Mouse (Mus musculus): Measurements from ENCODE around the gene Palld.

Gene Palld

DNA sequence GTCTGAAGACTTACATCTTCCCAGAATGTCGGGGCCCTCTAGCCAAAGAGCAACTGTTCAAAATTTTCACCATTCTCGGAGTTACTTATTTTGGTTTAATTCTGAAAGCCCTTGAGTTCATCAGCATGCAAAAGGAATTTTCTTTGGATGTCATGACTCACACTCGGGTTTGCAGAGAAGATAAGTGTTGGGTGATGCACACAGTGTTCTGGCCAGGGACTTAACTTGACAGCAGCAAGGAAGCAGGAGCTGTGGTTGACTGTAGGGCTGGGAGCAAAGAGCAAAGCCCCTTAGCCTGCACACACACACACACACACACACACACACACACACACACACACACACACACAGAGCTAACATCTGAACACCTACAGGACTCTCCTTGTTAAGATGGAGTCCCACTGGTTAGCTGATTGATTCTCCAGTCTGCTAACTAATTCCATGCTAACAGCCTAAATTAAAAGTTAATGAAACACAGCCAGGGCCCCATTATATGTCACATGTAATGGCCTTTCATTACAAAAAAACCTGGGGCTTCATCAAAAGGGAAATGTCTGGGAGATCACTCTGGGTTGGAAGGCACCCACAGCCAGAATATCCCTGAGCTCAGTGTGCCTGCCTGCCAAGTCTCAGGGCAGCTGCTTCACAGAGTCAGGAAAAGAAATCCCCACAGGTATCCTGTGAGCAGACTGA is 273.4 kb downstream of the Palld start:
- no peak for DNase-seq (ENCODE audit: low read depth)

DNA sequence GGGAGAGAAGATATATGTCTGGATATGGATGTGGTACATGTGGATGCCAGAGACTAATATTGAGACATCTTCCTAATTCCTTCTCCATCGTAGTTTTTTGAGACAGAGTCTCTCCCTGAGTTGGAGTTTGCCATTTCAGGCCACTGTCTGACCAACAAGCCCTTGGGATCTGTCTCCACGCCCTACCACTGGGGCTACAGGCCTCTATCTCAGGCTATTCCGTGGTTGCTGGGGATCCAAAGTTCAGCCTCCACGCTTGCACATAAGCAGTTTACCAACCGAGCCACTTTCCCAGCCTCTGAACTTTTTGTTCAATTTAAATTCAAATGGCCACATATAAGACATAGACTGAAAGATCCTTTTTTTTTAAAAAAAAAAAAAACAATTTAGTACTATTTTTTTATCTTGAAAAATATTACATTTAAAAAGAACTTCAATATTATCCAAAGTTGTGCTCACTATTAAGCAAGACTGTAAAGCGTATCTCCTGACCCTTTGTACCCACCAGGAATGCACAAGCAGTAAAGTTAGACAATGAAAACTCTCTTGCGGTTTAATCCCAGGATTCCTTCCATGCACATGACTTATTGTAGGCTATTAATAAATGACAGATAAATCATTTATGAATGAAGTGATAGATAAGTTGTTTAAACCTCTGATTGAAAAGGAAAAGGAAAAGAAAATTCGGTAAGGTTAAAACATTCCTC is 276.1 kb downstream of the Palld start:
- DNase-seq (ENCODE audit: low read depth): no peak

DNA sequence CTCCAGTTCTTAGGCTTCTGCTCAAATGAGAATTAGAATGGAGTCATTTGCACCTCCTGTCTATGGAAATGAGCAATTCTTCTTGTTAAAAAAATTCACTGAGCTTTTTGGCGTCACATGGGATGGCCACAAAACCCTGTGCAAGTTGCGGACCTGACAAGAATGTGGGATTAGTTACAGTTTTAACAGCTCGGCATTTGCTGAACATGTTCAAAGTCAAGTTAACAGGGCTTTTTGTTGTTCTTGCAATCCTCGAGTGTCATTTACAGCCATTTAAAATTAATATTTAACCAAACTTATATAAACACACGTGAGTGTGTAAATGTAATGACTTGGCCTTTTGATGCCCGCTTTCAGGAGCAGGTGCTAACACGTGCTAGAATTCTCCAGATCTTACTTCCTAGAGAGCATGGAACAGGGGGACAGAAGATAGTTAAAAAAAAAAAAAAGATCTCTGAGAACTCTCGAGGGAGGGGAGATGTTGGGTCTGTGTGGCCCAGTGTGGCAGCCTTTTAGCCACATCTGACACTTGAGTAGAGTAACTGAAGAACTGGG is 276.8 kb downstream of the Palld start:
- DNase-seq (ENCODE audit: low read depth): no peak

DNA sequence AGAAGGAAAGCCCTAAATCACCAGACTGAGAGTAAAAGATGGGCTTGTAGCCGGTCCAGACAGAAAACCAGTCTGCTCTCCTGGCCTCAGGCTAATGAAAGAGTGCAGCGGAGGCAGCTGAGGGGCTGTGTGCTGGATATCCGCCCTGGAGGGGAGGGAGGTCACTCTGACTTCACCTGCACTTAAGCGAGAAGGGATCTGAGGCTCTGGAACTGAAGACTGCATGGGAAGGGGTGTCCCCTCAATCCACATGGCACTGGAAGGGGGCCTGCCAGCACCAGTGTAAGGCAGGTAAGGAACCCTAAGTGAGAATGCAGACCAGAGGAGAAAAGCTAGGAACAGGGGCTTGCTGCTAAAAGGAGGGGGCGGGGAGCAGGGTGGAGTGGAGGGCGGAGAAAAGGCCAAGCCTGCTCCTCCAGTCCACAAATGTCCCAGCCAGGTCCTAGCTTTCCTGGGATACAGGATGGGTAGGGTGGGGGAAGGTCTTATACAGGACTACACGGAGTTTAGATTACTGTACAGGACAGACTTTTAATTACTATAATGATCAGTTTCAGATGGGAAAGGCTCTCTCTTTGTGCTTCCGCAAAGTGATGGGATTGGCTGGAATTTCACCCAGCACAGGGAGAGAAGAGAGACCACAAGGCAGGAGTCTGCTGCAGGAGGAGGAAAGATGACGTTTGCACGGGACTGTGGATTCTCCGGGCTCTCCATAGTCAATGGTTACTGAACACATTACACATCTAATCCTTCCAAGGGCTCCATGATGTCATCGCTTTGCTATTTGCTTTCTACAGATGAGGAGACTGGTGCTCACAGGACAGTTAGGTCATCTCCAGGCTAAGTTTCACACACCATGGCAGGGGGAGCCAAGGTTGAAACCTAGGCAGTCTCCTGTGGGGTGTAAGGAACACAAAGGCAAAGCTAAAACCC is 278.7 kb downstream of the Palld start:
- DNase-seq (ENCODE audit: low read depth): no peak

DNA sequence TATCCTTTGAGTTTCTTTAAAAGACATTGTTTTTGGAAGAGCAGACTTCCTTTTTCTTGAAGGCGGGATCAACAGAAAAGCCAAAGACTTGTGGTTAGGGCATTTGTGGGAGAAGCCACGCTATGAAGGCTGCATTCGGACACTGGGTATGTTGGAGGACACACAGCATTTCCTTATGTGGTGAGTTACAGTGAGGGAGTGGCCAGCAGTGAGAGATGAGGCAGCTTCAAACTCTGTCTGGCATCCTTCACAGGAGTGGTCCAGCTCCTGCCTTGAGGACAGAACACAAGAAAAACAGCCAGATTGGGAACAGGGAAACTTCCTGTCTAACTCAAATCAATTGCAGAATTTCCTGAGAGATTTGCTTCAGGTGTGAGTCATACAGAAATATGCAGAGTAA is 281.2 kb downstream of the Palld start:
- DNase-seq (ENCODE audit: low read depth): no peak

DNA sequence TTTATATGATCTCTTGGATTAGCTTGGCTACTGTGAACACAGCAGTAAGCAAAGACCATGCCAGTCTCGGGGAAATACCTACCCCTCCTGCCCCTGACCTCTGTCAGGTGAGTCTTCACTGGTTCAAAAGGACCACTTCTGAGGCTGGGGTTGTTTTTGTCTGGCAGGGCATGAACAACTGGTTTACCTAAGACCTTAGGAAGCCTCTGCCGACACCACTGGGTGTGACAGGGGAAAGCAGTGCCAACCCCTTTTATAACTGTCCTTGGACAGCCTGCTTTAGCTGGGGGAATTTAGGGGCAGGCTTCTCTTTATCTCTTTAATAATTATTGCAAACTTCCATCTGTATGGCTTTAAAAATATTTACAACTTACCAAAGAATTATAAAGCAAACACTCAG is 284.8 kb downstream of the Palld start:
- no peak for DNase-seq (ENCODE audit: low read depth)

DNA sequence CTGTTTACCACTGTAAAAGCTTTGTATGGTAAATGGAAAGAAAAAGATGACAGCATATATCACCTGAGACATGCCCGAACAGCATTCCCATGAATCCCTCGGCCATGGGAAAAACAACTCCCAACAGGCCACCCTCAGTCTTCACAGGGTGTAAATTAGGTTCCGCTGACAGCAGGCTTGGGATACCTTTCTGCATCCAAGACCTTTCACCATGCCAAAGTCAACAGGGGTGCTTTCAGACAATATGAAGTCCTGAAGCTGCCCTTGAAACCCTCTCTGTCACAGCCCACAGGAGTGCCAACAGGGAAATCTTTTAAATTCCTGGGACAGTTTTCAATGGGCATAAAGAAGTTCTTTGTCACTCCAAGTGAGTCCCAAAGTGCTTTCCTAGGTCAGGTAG is 285.4 kb downstream of the Palld start:
- DNase-seq (ENCODE audit: low read depth): no peak

DNA sequence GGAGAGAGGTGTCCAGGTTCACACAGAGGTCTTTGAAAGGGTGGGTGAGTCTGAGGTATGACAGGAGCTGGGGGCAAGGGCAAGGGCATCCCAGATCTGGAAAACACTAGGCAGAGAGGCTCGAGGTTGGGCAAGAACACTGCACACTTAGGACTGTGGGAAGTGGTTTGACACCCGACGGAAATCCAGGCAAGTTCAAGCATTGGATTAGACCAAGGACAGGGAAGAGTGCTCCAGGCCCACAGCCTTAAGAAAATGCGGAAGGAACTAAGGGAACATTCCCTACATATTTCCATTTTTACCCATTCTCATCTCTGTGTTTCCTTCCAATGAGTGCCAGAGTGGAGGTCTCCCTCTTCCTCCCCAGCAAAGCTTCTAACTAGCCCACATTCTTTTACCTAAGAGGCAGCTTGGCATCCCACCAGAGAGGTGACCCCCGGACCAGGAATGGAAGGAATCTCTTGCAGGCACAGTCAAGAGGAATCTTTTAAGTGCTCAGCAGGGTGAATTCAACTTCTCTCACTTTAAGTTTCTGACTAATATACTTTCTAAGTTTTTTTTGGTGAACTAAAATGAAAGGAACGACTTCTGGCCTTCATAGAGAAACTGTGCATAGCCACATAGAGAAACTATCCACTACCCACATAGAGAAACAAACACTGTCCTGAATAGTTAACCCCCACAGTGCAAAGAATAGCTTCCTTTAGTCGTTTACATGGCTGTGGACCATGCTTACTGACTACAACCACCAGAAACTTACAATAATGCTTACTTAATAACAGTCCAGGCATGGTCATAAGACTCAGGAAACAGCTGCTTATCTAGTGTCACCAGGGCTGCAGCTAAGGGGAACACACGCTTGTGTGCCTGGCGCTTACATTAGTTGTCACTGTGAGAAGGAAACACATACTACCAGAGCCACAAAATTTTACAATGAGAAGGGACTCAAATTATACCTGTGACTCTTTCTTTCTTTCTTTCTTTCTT is 286.5 kb downstream of the Palld start:
- DNase-seq (ENCODE audit: low read depth): no peak

DNA sequence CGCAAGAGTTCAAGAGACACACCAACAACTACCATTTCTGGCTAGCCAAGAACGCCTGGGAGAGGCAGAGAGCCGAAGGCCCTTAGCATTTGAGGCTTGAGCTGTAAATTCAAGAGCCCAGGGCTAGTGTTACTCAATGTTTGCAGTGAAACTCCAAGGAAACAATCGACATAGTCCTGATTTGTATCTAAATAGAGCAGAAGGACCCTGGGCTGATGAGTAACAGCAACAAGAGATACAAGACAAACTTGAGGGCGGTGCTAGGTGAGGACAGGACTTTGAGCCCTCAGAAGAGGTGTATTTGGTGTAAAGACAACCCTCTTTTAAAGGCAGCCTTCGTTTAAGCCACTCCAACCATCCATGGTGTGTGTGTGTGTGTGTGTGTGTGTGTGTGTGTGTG is 290.7 kb downstream of the Palld start:
- DNase-seq (ENCODE audit: low read depth): no peak

DNA sequence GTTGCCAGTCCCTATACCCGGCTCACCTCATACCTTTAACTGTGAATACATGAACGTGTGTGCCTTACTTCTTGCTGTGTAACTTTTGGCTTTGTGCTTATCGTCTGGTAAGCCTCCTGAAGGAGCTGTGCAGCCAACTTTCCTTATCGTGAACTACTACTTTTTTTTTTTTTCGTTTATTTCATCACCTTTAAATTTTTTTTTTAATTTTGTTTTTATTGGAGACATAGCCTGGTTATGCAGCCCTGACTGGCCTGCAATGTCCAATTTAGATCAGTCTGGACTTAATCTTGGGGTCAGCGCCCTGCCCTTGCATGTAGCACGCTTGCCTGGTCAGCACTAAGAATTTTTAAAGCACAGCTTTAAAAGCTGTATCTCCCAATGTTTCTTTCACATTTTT is 291.4 kb downstream of the Palld start:
- DNase-seq (ENCODE audit: low read depth): no peak

DNA sequence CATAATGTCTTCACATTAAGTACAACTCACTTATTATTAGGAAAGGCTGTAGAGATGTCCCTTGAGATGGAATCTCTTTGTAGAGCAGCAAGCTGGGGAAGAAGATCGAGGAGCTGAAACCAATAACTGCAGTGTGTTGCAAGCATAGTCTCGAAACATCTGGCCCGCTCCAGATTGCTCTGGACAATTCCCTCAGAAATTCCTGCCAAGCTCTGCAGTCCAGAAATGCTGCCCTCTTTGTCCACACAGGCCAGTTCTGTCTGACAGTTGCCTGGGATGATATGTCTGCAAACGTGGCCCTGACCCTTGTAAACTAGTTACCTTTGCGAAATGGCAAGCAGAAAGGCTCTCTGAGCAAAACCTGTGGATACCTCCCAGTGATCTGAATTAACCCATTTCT is 291.9 kb downstream of the Palld start:
- DNase-seq (ENCODE audit: low read depth): no peak

DNA sequence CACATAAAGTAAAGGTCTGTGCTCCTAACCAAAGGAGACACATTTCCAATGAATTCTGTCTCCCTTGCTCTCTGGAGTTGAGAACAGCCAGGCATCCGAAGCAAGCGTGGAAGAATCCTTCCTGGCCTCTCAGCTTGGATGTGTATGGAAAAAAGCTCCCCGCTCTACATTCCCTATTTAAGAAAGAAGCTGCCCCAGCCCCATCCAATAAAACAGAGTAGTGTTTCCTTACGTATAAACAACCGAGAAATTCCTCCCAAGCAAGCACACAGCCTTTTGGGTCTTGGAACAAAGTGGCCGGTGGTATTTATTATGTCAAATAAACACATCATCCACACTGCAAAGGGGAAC is 295.1 kb downstream of the Palld start:
- no peak for DNase-seq (ENCODE audit: low read depth)

DNA sequence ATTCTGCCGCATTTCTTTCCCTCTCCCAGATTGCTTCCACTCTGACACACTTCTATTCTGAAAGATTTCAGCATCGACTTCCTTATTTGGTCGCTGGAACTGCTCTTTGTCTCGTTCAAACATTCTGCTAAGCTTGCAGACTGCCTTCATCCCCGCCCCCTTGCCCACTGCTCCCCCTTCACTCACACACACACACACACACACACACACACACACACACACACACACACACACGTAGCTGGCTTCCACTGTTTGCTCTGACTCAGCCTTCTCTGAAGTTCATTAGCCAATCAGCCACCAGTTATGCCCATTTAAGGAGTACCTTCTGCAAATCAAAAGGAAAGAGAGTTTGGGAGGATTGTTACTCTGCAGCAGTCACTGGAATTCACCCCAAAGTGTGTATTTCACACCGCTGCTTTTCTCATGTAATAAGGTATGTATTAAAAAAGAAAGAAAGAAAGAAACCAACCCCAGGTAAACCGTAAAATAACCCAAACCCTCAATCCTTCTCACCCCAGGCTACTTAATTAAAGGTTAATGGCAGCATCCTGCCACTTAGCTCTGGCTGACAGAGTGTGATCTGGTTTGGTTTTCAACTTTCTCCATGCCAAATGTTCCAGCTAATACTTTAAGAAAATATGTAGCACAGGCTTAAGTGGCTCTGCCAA is 295.6 kb downstream of the Palld start:
- DNase-seq (ENCODE audit: low read depth): peak; percentile 74

DNA sequence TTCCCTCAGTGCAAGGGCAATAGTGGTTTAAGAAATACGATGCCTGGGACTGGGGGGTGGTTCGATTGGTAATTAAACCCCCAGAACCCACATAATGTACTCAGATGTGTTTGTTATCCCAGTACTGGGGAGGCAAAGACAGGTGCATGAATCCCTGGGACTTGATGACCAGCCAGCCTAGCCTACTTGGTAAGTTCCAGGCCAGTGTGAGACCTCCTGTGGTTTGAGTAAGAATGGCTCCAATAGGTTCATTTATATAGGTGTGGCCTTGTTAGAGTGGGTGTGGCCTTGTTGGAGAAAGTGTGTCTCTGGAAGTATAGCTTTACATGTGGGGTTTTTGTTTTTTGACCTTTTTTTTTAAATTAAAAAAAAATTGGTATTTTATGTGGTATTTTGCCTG is 297.6 kb downstream of the Palld start:
- no peak for DNase-seq (ENCODE audit: low read depth)

DNA sequence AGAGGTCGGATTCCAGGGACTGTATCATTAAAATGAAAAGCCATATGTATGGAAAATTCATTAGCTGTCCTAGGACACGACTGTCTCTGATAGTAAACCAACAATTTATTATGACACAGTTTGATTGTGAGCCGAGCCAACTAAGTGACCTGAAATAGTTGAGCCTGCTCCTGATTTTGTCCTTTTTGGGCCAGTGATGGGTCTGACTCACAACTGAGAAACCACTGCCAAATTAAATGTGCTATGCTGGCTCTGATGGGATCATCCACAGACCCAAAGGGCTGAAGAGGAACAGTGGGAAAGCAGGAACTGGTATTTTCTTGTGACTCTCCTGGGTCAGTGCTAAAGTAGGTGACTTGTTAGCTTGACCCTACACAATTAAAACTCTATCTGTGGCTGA is 305.6 kb downstream of the Palld start:
- no peak for DNase-seq (ENCODE audit: low read depth)

DNA sequence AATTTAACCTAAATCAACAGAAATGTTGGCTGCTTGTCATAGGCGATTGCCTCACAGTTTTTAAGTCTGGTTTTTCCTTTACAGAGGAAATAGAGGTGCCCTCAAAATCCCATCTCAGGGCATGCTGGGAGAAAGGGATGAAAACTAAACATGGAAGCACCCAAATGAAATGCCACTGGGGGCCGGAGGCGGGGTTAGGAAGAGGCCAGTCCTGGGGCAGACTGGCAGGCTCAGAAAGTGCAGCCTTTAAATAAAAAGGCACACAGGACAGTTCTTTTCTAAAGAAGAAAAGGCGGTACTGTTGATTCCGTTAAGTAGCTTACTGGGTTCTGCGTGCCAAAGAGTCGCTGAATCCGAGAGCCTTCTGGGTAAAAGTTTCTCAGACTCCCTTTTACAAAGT is 311.0 kb downstream of the Palld start:
- no peak for DNase-seq (ENCODE audit: low read depth)

DNA sequence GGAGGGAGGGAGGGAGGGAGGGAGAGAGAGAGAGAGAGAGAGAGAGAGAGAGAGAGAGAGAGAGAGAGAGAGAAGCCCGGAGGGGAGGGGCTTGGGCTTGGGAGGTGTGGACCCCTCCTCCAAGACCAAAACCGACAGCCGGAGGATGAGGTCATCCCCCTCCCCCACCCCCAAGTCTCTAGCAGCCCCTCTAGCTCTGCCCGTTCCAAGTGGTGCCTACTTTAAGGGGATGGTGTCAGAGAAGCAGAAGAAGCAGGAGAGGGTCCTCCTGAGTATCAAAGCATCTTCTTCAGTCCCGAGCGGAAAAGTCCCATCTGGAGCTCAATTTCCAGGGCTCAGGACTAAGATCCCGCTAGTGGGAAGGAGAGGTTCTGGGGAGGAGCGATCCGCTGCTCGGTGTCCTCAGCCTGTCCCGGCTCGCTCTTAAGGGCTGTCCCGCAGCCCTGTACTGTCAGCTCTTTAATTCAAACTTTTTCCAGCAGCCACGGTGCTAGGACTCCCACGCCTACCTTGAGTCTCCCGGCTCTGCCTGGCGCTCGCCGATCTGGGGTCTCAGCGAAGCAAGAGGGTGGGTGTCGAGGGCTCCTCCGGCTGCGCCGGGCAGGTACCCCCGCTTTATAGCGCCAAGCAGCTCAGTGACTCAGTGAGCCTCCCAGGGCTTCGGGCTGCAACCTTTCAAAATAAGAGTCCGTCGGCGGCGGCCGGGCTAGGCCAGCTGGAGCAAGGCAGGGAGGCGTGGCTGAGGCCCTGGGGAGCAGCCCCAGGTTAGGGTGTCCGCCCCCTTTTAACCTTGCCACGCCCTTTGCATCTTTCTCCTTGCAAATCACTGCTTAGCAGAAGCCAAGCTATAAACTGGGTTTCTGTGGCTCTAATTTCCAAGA is 311.7 kb downstream of the Palld start:
- peak; percentile 74 for DNase-seq (ENCODE audit: low read depth)

DNA sequence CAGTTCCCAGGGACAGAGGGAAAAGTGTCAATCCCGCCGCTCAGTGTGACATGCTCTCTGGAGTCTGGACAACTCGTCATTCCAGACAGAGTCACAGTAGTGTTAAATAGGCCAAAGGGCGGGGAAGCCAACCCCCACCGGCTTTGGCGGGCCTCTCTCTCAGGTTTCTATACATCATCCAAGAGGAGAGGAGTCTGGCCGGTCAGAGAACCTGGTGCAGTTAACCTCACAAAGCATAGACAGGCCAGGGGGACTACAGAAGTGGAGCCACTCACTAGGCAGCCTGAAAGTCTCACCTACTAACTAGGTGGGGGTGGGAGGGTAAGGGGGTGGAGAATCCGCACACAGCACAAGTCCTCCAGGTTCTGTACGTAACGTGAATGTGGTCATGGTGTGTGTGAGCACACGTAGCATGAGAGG is 312.5 kb downstream of the Palld start:
- DNase-seq (ENCODE audit: low read depth): no peak

DNA sequence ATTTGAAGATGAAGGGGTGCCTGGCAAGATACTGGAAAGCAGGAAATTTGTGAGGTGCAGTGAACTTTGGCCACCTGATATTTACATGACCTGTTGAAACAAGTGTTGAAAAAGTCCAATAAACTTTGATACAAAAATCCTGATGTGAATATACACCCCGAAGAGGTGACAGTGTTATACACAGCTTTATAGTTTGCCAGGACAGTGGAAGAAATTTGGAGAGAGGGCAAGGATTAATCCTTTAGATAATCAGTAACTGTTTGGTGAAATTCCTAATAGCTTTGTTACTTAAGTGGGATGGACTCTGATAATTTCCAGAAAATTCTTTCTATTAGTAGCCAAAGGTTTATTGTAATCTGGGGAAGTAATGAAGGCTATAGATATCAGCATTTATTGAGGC is 314.2 kb downstream of the Palld start:
- no peak for DNase-seq (ENCODE audit: low read depth)

DNA sequence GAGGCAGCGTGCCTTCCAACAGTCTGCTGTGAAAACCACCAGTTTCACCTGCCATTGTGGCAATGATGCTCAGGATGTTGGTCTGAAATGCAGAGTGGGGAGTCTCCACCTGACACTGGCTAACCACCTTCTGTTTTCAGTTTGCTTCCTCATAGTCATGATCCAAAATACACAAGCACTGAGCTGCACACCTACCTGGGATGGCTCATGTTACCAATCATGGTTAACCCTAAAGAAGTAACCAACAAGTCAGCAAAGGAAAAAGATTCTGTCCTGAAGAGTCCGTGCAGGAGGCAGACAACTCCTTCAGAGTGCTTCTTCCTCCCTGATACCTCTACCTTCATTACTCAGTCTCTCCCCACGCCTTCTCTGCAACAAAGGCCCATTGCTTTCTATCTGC is 314.8 kb downstream of the Palld start:
- no peak for DNase-seq (ENCODE audit: low read depth)
